Mouse (Mus musculus): ENCODE results near the gene Kat7.
A peak's percentile ranks its signal among the peaks of the same experiment; 100 is the strongest.

The Kat7 gene

DNA sequence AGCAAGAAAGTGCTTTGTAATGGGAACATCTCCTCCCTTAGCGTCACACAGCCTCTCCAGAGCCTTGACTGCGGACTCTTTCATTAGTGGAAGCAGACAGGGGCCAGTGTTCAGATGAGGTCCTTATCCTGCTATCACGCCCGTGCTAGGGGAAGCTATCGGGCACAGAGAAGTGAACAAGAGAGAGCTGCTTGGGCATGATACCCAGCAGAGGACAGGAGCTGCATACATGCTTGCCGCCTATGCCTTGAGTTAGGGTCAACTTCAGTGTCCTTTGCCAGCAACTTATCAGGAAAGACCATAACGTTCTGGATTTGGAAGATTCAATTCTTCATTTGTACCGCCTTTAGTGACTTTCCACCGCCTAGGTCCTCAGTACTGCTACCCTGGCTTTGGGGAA, 23.8 kb upstream of the Kat7 start:
- no peak for DNase-seq (ENCODE audit: low read depth, low spot score)

- peak; percentile 59 for DNase-seq (ENCODE audit: low read depth, low spot score)
These were observed 23.2 kb upstream of the Kat7 start for GRCm38 (mm10) chr11:95333209-95333608.

DNA sequence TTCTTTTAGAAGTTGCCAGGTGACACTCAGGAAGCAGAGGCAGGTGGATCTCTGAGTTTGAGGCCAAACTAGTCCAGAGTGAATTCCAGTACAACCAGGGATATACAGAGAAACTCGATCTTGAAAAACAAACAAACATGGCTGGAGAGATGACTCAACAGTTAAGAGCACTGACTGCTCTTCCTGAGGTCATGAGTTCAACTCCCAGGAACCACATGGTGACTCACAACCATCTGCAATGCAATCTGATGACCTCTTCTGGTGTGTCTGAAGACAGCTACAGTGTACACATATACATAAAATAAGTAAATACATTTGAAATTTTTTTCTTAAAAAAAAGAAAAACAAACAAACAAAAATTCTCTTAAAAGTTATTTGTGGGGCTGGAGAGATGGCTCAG, 20.6 kb upstream of the Kat7 start:
- no peak for DNase-seq (ENCODE audit: low read depth, low spot score)

DNA sequence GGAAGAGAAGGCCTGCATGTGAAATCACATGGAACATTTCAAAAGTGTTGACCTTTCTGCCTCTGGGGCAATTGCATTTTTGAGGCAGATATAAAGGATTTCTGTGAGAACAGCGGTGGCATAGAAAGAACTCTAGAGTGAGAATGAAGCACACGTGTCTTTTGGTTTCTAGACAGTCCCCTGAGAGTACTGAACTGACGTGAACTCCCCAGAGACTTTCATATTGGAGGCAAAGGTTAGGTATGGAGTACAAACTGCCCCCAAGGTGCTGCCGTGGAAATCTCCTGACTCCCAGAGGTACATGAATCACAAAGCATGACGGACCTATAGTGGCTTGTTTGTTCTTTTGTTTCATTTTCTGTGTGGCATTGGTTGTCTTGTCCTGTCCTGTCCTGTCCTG, 18.6 kb upstream of the Kat7 start:
- no peak for DNase-seq (ENCODE audit: low read depth, low spot score)

GRCm38 (mm10) chr11:95326243-95326642, 16.2 kb upstream of the Kat7 start:
- no peak for DNase-seq (ENCODE audit: low read depth, low spot score)

- no peak for DNase-seq (ENCODE audit: low read depth, low spot score)
These were observed 15.8 kb upstream of the Kat7 start for GRCm38 (mm10) chr11:95325832-95326231.

GRCm38 (mm10) chr11:95324181-95324580, 14.1 kb upstream of the Kat7 start:
- DNase-seq (ENCODE audit: low read depth, low spot score): no peak

- no peak for DNase-seq (ENCODE audit: low read depth, low spot score)
These were observed 10.0 kb upstream of the Kat7 start for GRCm38 (mm10) chr11:95320010-95320409.

DNA sequence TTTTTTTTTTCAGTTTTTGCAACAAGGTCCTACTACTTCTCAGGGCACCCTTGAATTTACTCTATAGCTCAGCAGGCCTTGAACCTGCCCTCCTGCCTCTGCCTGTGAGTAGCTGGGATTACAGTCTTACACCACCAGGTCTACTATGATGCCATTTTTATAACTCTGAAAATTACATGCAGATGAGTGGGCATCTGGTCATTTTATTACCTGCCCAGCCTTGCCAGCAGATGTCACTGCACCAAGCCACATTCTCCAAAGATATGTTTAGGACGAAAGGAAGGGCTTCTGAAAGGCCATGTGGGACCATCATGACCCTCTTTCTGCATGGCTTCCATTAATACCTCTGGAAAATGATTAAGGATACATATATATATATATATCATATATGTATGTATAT, 9.5 kb upstream of the Kat7 start:
- DNase-seq (ENCODE audit: low read depth, low spot score): no peak

DNA sequence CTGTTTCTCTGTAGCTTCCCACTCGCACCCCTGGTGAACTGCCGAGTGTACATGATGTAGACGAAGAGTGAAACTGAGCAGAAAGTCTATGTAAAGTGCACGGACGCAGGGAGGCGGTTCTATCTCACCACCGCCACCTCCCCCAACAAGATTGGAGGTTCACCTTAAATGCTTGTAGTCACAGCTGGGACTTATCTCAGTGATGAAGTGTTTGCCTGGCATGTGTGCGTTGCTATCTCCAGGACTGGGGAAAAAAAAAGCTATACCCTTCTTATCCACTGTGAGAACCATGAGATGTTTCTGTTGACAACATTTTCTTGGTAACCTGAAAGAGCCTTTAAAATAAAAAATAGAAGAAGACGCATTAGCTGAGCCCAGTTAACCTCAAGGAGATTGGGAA, 8.1 kb upstream of the Kat7 start:
- no peak for DNase-seq (ENCODE audit: low read depth, low spot score)

- no peak for DNase-seq (ENCODE audit: low read depth, low spot score)
These were observed 5.3 kb upstream of the Kat7 start for GRCm38 (mm10) chr11:95315215-95315955.

DNA sequence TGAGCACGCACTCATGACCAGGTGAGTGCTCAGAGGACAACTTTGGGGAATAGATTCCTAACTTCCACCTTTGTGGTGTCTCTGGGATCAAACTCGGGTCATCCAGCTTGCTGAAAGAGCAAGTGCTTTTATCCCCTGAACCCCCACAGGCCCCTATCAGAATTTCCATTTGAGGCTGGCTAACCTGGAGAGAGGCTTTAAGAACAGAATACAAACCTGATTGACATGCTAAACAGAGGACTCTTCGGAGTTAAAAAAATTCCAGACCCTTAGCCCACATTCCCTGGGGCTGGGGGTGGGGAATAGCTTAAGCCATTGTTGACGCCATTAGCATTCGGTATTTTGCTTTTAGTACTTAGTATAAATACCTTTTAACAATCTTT, 1.4 kb upstream of the Kat7 start:
- DNase-seq (ENCODE audit: low read depth, low spot score): no peak

DNA sequence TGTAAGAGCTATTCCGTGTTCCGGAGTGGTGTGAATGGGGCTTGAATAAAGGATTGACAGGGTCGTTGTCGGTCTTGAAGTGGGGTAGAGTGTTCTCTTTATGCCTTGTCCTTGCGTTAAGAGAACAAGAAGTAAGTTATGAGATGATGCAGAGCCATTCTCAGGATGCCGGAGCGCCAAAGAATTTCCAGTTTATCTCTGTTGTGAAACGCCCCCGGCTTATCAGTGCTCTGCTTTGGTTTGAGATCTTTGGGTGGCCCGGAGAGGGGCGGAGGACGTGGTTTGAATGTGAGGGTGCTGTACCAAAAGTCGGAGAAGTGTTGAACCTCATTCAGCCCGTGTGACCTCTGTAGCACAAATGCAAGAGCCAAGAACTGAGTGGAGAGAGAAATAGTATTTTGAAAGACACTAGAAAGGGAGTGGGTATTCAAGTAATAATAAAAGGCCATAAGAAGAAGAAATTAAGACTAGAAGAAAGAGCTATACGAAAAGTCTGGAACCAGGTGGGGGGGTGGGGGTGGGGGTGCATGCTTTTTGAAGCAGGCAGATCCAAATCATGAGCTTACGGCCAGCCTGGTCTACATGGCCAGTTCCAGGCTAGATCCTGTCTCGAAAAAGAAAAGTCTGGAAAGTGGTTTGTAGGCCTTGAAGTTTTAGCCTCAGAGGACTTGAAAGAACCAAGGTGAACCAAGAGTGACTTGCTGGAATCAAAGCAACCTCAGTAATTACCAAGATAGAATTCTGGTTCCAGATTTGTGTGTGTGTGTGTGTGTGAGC, 790 bp upstream of the Kat7 start:
- DNase-seq (ENCODE audit: low read depth, low spot score): no peak

GRCm38 (mm10) chr11:95309510-95310006, 488 bp downstream of the Kat7 start:
- peak; percentile 98 for DNase-seq (ENCODE audit: low read depth, low spot score)

DNA sequence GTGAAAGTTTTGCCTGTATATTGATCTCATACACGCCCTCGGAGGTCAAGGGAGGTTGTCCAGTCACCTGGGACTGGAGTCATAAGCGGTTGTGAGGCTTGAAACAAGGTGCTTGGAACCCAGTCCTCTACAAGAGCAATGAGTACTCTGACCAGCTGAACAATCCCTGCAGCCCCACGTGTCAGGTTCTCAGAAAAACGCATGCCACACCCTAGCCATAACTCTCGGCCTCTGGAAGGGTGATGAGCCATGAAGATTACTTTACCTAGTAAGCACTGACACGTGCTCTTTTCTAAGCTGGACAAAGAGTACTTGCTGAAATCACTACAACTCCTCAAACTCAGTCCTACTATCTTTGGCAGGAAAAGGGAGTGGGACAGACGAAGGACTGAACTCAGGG, 2.5 kb downstream of the Kat7 start:
- no peak for DNase-seq (ENCODE audit: low read depth, low spot score)

GRCm38 (mm10) chr11:95305600-95305999, 4.4 kb downstream of the Kat7 start:
- DNase-seq (ENCODE audit: low read depth, low spot score): no peak

DNA sequence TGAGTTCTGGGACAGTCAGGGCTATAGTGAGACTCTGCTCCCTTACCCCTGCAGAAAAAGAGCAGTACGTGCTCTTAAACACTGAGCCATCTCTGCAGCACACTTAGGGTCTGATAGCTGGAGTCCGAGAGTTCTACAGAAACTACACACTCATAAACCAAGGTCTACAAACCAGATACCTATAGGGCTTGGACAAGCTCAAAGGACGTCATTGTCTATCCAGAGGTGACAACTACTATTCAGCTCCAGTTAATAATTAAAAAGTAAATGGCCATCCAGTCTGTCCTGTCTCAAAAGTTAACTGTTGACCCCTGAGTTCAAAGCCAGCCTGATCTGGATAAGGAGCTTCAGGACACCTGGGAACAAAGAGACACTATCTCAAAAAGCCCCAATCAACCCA, 8.3 kb downstream of the Kat7 start:
- DNase-seq (ENCODE audit: low read depth, low spot score): no peak

DNA sequence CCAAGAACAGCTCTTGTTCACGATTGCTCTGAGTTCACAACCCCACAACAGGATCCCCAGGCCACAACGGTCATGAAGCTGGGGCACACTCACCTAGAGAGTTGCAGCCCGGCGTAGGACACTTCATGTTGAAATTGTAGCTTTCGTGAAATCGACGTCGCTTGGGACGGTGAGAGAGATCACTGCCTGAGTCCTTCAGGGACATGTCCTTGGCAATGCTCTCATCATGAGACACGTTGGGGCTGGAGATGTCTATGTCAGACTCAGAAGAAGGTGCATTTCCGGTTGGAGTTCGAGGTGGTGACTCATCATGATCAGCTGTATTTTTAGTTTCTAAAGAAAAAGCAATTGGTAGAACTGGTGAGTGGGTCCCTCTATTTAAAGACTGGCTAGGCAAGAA, 10.2 kb downstream of the Kat7 start:
- DNase-seq (ENCODE audit: low read depth, low spot score): no peak

GRCm38 (mm10) chr11:95298146-95298545, 11.9 kb downstream of the Kat7 start:
- peak; percentile 55 for DNase-seq (ENCODE audit: low read depth, low spot score)

DNA sequence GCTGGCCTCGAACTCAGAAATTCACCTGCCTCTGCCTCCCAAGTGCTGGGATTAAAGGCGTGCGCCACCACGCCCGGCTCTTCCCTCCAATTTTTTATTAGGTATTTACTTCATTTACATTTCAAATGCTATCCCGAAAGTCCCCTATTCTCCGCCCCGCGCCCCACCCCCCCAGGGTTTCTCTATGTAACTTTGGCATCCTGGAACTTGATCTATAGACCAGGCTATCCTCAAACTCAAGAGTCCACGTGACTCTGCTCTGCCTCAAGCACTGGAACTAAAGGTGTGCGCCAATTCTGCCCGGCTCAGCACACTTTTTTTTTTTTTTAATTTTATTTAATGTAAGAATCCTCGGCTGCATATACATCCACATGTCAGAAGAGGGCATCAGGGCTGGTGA, 14.3 kb downstream of the Kat7 start:
- no peak for DNase-seq (ENCODE audit: low read depth, low spot score)

- no peak for DNase-seq (ENCODE audit: low read depth, low spot score)
These were observed 16.9 kb downstream of the Kat7 start for GRCm38 (mm10) chr11:95293017-95293624.

DNA sequence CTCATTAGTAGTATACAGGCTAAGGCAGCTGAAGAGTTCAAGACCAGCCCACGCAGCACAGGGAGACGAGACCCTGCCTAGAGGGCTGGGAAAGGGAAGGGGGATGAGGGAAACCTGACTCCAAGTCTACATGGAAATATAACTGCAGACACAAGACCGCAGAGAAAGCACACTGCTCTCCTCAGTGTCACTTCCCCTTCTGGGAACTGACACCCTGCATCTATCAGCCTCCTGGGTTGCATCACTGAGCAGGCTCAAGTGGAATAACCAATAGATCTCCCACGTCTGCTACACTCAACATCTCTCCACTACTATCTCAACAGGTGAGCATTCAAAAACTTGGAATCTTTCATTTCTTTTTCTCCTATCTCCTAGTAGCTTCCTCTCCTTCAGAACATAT, 18.0 kb downstream of the Kat7 start:
- DNase-seq (ENCODE audit: low read depth, low spot score): no peak

DNA sequence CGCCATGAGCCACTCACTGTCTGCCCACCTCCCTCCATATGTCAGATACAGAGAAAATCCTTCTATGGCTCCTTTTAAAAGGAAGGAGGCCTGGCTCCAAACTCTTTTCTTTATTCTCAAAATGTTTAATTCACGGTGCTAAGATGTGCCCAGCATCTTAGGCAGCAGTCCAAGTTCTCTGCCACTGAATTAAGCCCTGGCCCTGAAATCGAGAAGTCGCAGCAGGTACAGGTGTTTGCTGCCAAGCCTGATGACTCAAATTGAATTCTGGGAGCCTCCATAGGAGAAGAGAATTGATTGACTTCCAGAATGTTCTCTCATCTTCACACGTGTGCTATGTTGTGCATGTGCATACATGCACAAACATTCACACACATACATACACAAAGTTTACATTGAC, 27.7 kb downstream of the Kat7 start:
- DNase-seq (ENCODE audit: low read depth, low spot score): no peak

Measured in CD4-positive helper T cell, adult 2 months (primary cell).